Mouse (Mus musculus): ENCODE results near the gene Gm17364. TPM values are rescaled to one million over a fixed set of nuclear protein-coding genes. Genes with fewer than 3 reads are reported as not detected.
"Not testable (repeated sequence)": the region's sequence is repeated elsewhere in the genome, so short reads cannot be mapped to it uniquely, and the experiment has no call there.

Gene Gm17364
- polyA plus RNA-seq, 1 experiment = not detected

DNA sequence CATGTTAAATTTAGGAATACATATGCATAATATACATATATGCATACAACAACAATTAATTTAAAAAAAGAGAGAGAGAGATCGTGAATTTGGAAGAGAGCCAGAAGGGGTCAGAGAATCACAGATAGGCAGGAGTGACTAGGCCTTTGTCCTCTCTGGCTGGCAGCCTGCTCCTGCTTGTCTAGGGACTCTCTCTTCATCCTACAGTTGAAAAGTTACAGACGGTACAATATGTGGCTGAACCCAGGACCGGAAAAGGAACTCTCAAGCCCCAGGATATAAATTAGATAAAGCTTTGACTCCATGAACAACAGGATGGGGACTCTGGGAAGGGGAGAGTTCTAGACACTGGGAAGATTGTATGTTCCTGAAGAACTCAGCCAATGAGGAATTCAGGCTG is 12.5 kb upstream of the Gm17364 start:
- no peaks in the 10 kb centered on the region for H3K79me3 ChIP-seq (ENCODE audit: low read depth)
- no peaks in the 10 kb centered on the region for H3K27me3 ChIP-seq (ENCODE audit: control insufficient read depth, insufficient read depth, insufficient read length)
- no peaks in the 10 kb centered on the region for H3K79me2 ChIP-seq (ENCODE audit: control insufficient read depth, insufficient read depth)
- no peak overlapping the region for H3K4me3 ChIP-seq (ENCODE audit: insufficient read depth, poor library complexity, severe bottlenecking)
- no peak overlapping the region for H3ac ChIP-seq (ENCODE audit: control insufficient read depth, insufficient read length, low read depth)
- H3K36me3 ChIP-seq (ENCODE audit: control insufficient read depth, insufficient read depth) = no peaks in the 10 kb centered on the region
- TF ChIP-seq MAX (IDR thresholded peaks at IDR 0.05) (no peak), MYOG (IDR thresholded peaks at IDR 0.05; ENCODE audit: control insufficient read depth, extremely low read depth, insufficient read length) (no peak)

DNA sequence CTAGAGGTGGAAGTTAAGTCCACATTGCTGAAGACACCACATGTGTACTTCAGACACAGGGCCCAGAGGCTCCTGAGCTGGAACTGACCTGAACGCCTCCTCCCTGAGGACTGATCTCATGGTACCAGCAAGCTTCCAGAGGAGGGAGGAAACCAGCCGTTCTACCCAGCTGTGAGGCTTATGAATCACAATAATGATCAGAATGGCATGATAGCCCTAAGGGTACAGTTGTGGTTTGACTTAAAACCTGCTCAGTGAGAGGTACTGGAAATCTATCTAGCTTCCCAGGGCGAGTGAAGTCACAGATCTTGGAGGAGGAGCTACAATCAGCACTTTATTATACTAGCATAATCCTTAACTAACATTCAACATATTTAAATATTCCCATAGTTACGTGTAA is 11.7 kb upstream of the Gm17364 start:
- TF ChIP-seq CEBPB (IDR thresholded peaks at IDR 0.05; ENCODE audit: low read depth) (no peak), USF1 (IDR thresholded peaks at IDR 0.05; ENCODE audit: low read depth) (no peak), CTCF (IDR thresholded peaks at IDR 0.05; ENCODE audit: control insufficient read depth, insufficient read depth, insufficient read length) (no peak), MYOG (IDR thresholded peaks at IDR 0.05; ENCODE audit: control insufficient read depth, extremely low read depth, insufficient read length) (no peak), MAX (IDR thresholded peaks at IDR 0.05) (no peak), FOSL1 (IDR thresholded peaks at IDR 0.05; ENCODE audit: insufficient read depth, low read length, poor library complexity, severe bottlenecking) (no peak), MYOD1 (IDR thresholded peaks at IDR 0.05; ENCODE audit: control insufficient read depth, insufficient read length, low read depth) (no peak)
- Histone ChIP-seq H3ac (ENCODE audit: control insufficient read depth, insufficient read length, low read depth) (no peak overlapping the region), H3K79me2 (ENCODE audit: control insufficient read depth, insufficient read depth) (no peaks in the 10 kb centered on the region), H3K36me3 (ENCODE audit: control insufficient read depth, insufficient read depth) (no peaks in the 10 kb centered on the region), H3K79me3 (ENCODE audit: low read depth) (no peaks in the 10 kb centered on the region), H3K27me3 (ENCODE audit: control insufficient read depth, insufficient read depth, insufficient read length) (no peaks in the 10 kb centered on the region), H3K4me3 (ENCODE audit: insufficient read depth, poor library complexity, severe bottlenecking) (no peak overlapping the region)

- no peaks in the 10 kb centered on the region for H3K79me2 ChIP-seq (ENCODE audit: control insufficient read depth, insufficient read depth)
- no peak overlapping the region for H3K4me3 ChIP-seq (ENCODE audit: insufficient read depth, poor library complexity, severe bottlenecking)
- H3K36me3 ChIP-seq (ENCODE audit: control insufficient read depth, insufficient read depth) = no peaks in the 10 kb centered on the region
- no peak for TF ChIP-seq MYOD1 (IDR thresholded peaks at IDR 0.05; ENCODE audit: control insufficient read depth, insufficient read length, low read depth)
- TF ChIP-seq MYOG (IDR thresholded peaks at IDR 0.05; ENCODE audit: control insufficient read depth, extremely low read depth, insufficient read length) = no peak
- no peak for TF ChIP-seq FOSL1 (IDR thresholded peaks at IDR 0.05; ENCODE audit: insufficient read depth, low read length, poor library complexity, severe bottlenecking)
- TF ChIP-seq CTCF (IDR thresholded peaks at IDR 0.05; ENCODE audit: control insufficient read depth, insufficient read depth, insufficient read length) = no peak
- TF ChIP-seq CEBPB (IDR thresholded peaks at IDR 0.05; ENCODE audit: low read depth) = no peak
- H3ac ChIP-seq (ENCODE audit: control insufficient read depth, insufficient read length, low read depth) = no peak overlapping the region
- no peaks in the 10 kb centered on the region for H3K27me3 ChIP-seq (ENCODE audit: control insufficient read depth, insufficient read depth, insufficient read length)
- no peaks in the 10 kb centered on the region for H3K79me3 ChIP-seq (ENCODE audit: low read depth)
Measured at GRCm38 (mm10) chr13:41283256-41283655, 9.5 kb upstream of the Gm17364 start.

- Histone ChIP-seq H3K27me3 (ENCODE audit: control insufficient read depth, insufficient read depth, insufficient read length) (no peaks in the 10 kb centered on the region), H3ac (ENCODE audit: control insufficient read depth, insufficient read length, low read depth) (no peak overlapping the region), H3K79me3 (ENCODE audit: low read depth) (no peaks in the 10 kb centered on the region), H3K36me3 (ENCODE audit: control insufficient read depth, insufficient read depth) (no peaks in the 10 kb centered on the region), H3K79me2 (ENCODE audit: control insufficient read depth, insufficient read depth) (no peaks in the 10 kb centered on the region), H3K4me3 (ENCODE audit: insufficient read depth, poor library complexity, severe bottlenecking) (no peak overlapping the region)
- no peak for TF ChIP-seq CTCF (IDR thresholded peaks at IDR 0.05; ENCODE audit: control insufficient read depth, insufficient read depth, insufficient read length)
- no peak for TF ChIP-seq FOSL1 (IDR thresholded peaks at IDR 0.05; ENCODE audit: insufficient read depth, low read length, poor library complexity, severe bottlenecking)
- no peak for TF ChIP-seq MAX (IDR thresholded peaks at IDR 0.05)
- TF ChIP-seq USF1 (IDR thresholded peaks at IDR 0.05; ENCODE audit: low read depth) = no peak
- no peak for TF ChIP-seq MYOD1 (IDR thresholded peaks at IDR 0.05; ENCODE audit: control insufficient read depth, insufficient read length, low read depth)
- TF ChIP-seq CEBPB (IDR thresholded peaks at IDR 0.05; ENCODE audit: low read depth) = no peak
- TF ChIP-seq MYOG (IDR thresholded peaks at IDR 0.05; ENCODE audit: control insufficient read depth, extremely low read depth, insufficient read length) = no peak
Measured at GRCm38 (mm10) chr13:41280696-41281095, 6.9 kb upstream of the Gm17364 start.

- H3K4me3 ChIP-seq (ENCODE audit: insufficient read depth, poor library complexity, severe bottlenecking) = no peak overlapping the region
- no peaks in the 10 kb centered on the region for H3K79me2 ChIP-seq (ENCODE audit: control insufficient read depth, insufficient read depth)
- H3ac ChIP-seq (ENCODE audit: control insufficient read depth, insufficient read length, low read depth) = no peak overlapping the region
- H3K36me3 ChIP-seq (ENCODE audit: control insufficient read depth, insufficient read depth) = no peaks in the 10 kb centered on the region
- H3K27me3 ChIP-seq (ENCODE audit: control insufficient read depth, insufficient read depth, insufficient read length) = no peaks in the 10 kb centered on the region
- H3K79me3 ChIP-seq (ENCODE audit: low read depth) = no peaks in the 10 kb centered on the region
- TF ChIP-seq CEBPB (IDR thresholded peaks at IDR 0.05; ENCODE audit: low read depth) (no peak), FOSL1 (IDR thresholded peaks at IDR 0.05; ENCODE audit: insufficient read depth, low read length, poor library complexity, severe bottlenecking) (no peak), CTCF (IDR thresholded peaks at IDR 0.05; ENCODE audit: control insufficient read depth, insufficient read depth, insufficient read length) (no peak), MAX (IDR thresholded peaks at IDR 0.05) (no peak), MYOD1 (IDR thresholded peaks at IDR 0.05; ENCODE audit: control insufficient read depth, insufficient read length, low read depth) (no peak), USF1 (IDR thresholded peaks at IDR 0.05; ENCODE audit: low read depth) (no peak), MYOG (IDR thresholded peaks at IDR 0.05; ENCODE audit: control insufficient read depth, extremely low read depth, insufficient read length) (no peak)
Measured at GRCm38 (mm10) chr13:41267827-41268408, 5.9 kb downstream of the Gm17364 start.

DNA sequence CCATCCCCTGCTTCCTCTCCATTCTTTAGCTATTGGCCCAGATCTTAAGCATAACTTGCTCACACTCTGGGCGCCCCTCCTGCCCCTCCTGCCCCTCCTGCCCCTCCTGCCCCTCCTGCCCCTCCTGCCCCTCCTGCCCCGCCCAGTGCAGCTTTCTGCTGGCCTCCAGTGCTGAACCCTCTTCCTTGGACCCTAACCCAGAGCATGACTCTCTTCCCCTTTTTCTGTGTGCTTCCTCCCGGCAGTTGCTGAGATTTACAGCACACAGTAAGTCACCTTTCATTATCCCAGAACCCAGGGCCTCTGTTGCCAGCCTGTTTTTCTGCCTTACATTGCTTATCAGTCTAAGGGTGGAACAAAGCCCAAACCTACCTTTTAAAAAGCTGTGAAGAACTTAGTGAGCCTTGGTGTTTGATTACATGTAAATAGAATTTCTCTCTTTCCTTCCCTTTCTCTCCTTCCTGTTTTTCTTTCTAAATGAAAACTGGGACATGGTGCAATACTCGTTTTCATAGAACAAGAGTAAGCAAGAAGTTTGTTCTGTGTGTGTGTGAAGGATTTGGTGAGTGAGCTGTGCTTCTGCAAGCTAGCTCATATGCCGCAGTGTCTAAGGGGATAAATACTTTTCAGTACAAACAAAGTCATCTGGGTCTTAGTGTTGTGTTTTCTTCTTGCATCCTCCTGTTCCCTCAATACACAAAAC is 10.3 kb downstream of the Gm17364 start:
- Histone ChIP-seq H3ac (ENCODE audit: control insufficient read depth, insufficient read length, low read depth) (no peak overlapping the region), H3K4me3 (ENCODE audit: insufficient read depth, poor library complexity, severe bottlenecking) (no peak overlapping the region), H3K79me3 (ENCODE audit: low read depth) (no peaks in the 10 kb centered on the region), H3K36me3 (ENCODE audit: control insufficient read depth, insufficient read depth) (no peaks in the 10 kb centered on the region), H3K79me2 (ENCODE audit: control insufficient read depth, insufficient read depth) (no peaks in the 10 kb centered on the region), H3K27me3 (ENCODE audit: control insufficient read depth, insufficient read depth, insufficient read length) (no peaks in the 10 kb centered on the region)
- TF ChIP-seq MYOG (IDR thresholded peaks at IDR 0.05; ENCODE audit: control insufficient read depth, extremely low read depth, insufficient read length) = no peak
- TF ChIP-seq CEBPB (IDR thresholded peaks at IDR 0.05; ENCODE audit: low read depth) = no peak
- no peak for TF ChIP-seq USF1 (IDR thresholded peaks at IDR 0.05; ENCODE audit: low read depth)
- TF ChIP-seq MAX (IDR thresholded peaks at IDR 0.05) = no peak
- TF ChIP-seq CTCF (IDR thresholded peaks at IDR 0.05; ENCODE audit: control insufficient read depth, insufficient read depth, insufficient read length) = no peak
- TF ChIP-seq FOSL1 (IDR thresholded peaks at IDR 0.05; ENCODE audit: insufficient read depth, low read length, poor library complexity, severe bottlenecking) = no peak
- TF ChIP-seq MYOD1 (IDR thresholded peaks at IDR 0.05; ENCODE audit: control insufficient read depth, insufficient read length, low read depth) = no peak

- not testable (repeated sequence) for H3K36me3 ChIP-seq (ENCODE audit: control insufficient read depth, insufficient read depth); H3K4me3 ChIP-seq (ENCODE audit: insufficient read depth, poor library complexity, severe bottlenecking); H3K79me3 ChIP-seq (ENCODE audit: low read depth); H3K79me2 ChIP-seq (ENCODE audit: control insufficient read depth, insufficient read depth); H3K27me3 ChIP-seq (ENCODE audit: control insufficient read depth, insufficient read depth, insufficient read length); H3ac ChIP-seq (ENCODE audit: control insufficient read depth, insufficient read length, low read depth)
Measured at GRCm38 (mm10) chr13:41261617-41262016, 12.2 kb downstream of the Gm17364 start.
